Mouse (Mus musculus) liver, embryonic 14.5 days (tissue): Measurements from ENCODE around the gene Zfp593.

Experiments used
- CTCF ChIP-seq: IDR thresholded peaks from 2 replicates; pipeline ENCODE4 v1.5.1; 2016; ENCODE audit warnings: antibody characterized with exemption, low read depth, control low read depth
- EP300 ChIP-seq: IDR thresholded peaks from 2 replicates; pipeline ENCODE4 v1.6.1; 2016; ENCODE audit warnings: antibody characterized with exemption, low read depth

DNA sequence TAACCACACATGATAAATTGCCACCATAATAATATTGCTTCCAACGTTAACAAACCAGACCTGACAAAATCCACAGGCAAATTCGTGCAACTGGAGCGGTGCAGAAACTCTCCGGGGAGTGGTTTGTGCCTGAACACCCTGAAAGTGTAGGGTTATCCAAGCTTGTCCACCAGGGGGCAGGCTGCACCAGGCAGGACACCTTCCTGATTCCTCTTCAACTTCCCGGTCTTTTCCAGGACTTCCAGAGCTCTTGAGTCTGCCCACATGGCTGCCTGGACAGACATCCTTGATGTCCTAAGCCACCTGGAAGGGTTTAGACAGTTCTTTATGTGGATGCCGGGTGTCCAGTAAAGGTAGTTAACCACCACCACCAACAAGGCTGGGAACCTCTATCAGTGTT, 17.8 kb upstream of the Zfp593 start:
- TF ChIP-seq CTCF (peak; percentile 93), EP300 (no peak)
